Mouse (Mus musculus) MEL (cell line): Measurements from ENCODE around the gene Bcl2l1. TPM values are rescaled to one million over a fixed set of nuclear protein-coding genes. Genes with fewer than 3 reads are reported as not detected.
A peak's percentile ranks its signal among the peaks of the same experiment; 100 is the strongest.

ENCODE experiments used
- DNase-seq: peaks from one replicate; pipeline ENCODE4 v3.0.0; 2011; ENCODE audit warnings: low read depth, low spot score
- H3K27ac ChIP-seq: 2 replicates; pipeline ENCODE4 v1.5.1; 2012; ENCODE audit warnings: low read depth, mild to moderate bottlenecking, control low read depth, low read length, moderate library complexity; ENCODE audit not compliant: control insufficient read depth
- H3K27me3 ChIP-seq, 2 experiments: fragments of 150-350 bp in 1 of 2; sonication (generic) in 1 of 2; 2 replicates each; pipeline ENCODE4 v1.6.1; 2012; ENCODE audit warnings: low read length in 2 of 2, mild to moderate bottlenecking in 2 of 2, improper control_type of control experiment in 1 of 2, moderate library complexity in 1 of 2; ENCODE audit not compliant: insufficient read depth in 2 of 2, control insufficient read depth in 1 of 2
- H3K36me3 ChIP-seq, 2 experiments: 2 replicates each; pipeline ENCODE4 v1.6.1; 2012 to 2014; ENCODE audit warnings: low read length in 2 of 2, improper control_type of control experiment in 1 of 2, inconsistent platforms in 1 of 2, mild to moderate bottlenecking in 1 of 2; ENCODE audit not compliant: insufficient read depth in 2 of 2, control insufficient read depth in 1 of 2
- H3K4me1 ChIP-seq, 2 experiments: fragments of 150-350 bp in 1 of 2; sonication (generic) in 1 of 2; 2 replicates each; pipeline ENCODE4 v1.6.1; 2012; ENCODE audit warnings: low read length in 2 of 2, improper control_type of control experiment in 1 of 2, mild to moderate bottlenecking in 1 of 2; ENCODE audit not compliant: insufficient read depth in 2 of 2, control insufficient read depth in 1 of 2
- H3K4me3 ChIP-seq, 2 experiments: fragments of 150-350 bp in 1 of 2; sonication (generic) in 1 of 2; 2 replicates each; pipeline ENCODE4 v1.5.1; 2012; ENCODE audit warnings: low read depth in 2 of 2, low read length in 2 of 2, mild to moderate bottlenecking in 2 of 2, moderate library complexity in 2 of 2, control low read depth in 1 of 2, improper control_type of control experiment in 1 of 2; ENCODE audit not compliant: control insufficient read depth in 1 of 2, insufficient read depth in 1 of 2
- H3K79me2 ChIP-seq: 2 replicates; pipeline ENCODE4 v1.6.1; 2012; ENCODE audit warnings: mild to moderate bottlenecking, low read length, moderate library complexity; ENCODE audit not compliant: control insufficient read depth, poor library complexity, insufficient read depth
- H3K9ac ChIP-seq: 2 replicates; pipeline ENCODE4 v1.6.1; 2012; ENCODE audit warnings: low read depth, mild to moderate bottlenecking, control low read depth, low read length, moderate library complexity; ENCODE audit not compliant: control insufficient read depth, poor library complexity, severe bottlenecking
- H3K9me3 ChIP-seq: fragments of 150-350 bp; sonication (generic); replicated peaks from 2 replicates; pipeline ENCODE4 v1.6.1; 2012; ENCODE audit warnings: mild to moderate bottlenecking, low read length, improper control_type of control experiment, moderate library complexity; ENCODE audit not compliant: insufficient read depth
- BHLHE40 ChIP-seq: IDR thresholded peaks from 2 replicates; pipeline ENCODE4 v1.6.1; 2012; ENCODE audit warnings: low read depth, mild to moderate bottlenecking, inconsistent platforms, low read length, improper control_type of control experiment, borderline replicate concordance
- CTCF ChIP-seq, 3 experiments: IDR thresholded peaks in 2 of 3; conservative IDR thresholded peaks in 1 of 3; 2 replicates each; pipeline ENCODE4 v1.5.1; 2011 to 2012; ENCODE audit warnings: low read length in 3 of 3, low read depth in 2 of 3, mild to moderate bottlenecking in 2 of 3, improper control_type of control experiment in 1 of 3, inconsistent platforms in 1 of 3, mixed read lengths in 1 of 3, moderate library complexity in 1 of 3; ENCODE audit not compliant: control insufficient read depth in 1 of 3, insufficient read depth in 1 of 3, poor library complexity in 1 of 3, severe bottlenecking in 1 of 3
- E2F4 ChIP-seq: IDR thresholded peaks from 2 replicates; pipeline ENCODE4 v1.6.1; 2011; ENCODE audit warnings: low read depth, low read length, improper control_type of control experiment, borderline replicate concordance
- ELF1 ChIP-seq: IDR thresholded peaks from 2 replicates; pipeline ENCODE4 v1.6.1; 2014; ENCODE audit warnings: low read depth, mild to moderate bottlenecking, inconsistent platforms, low read length, improper control_type of control experiment, moderate library complexity
- GATA1 ChIP-seq: IDR thresholded peaks from 2 replicates; pipeline ENCODE4 v1.6.1; 2011; ENCODE audit warnings: low read depth, low read length, improper control_type of control experiment
- KAT2A ChIP-seq: conservative IDR thresholded peaks from 2 replicates; pipeline ENCODE4 v1.6.1; 2012; ENCODE audit warnings: low read depth, low read length, improper control_type of control experiment, inconsistent platforms
- MAFK ChIP-seq: IDR thresholded peaks from 2 replicates; pipeline ENCODE4 v1.6.1; 2011; ENCODE audit warnings: low read depth, mild to moderate bottlenecking, low read length, improper control_type of control experiment, borderline replicate concordance
- MAX ChIP-seq: IDR thresholded peaks from 2 replicates; pipeline ENCODE4 v1.6.1; 2011; ENCODE audit warnings: low read length, improper control_type of control experiment
- MXI1 ChIP-seq: IDR thresholded peaks from 2 replicates; pipeline ENCODE4 v1.6.1; 2011; ENCODE audit warnings: mild to moderate bottlenecking, low read depth, low read length, improper control_type of control experiment
- MYB ChIP-seq: IDR thresholded peaks from 2 replicates; pipeline ENCODE4 v1.6.1; 2011; ENCODE audit warnings: mild to moderate bottlenecking, low read depth, low read length, improper control_type of control experiment
- MYC ChIP-seq: IDR thresholded peaks from 2 replicates; pipeline ENCODE4 v1.6.1; 2011; ENCODE audit warnings: low read depth, mild to moderate bottlenecking, low read length, improper control_type of control experiment, moderate library complexity
- NELFE ChIP-seq: IDR thresholded peaks from 2 replicates; pipeline ENCODE4 v1.6.1; 2011; ENCODE audit warnings: low read depth, low read length, improper control_type of control experiment
- NRF1 ChIP-seq: IDR thresholded peaks from 2 replicates; pipeline ENCODE4 v1.6.1; 2014; ENCODE audit warnings: low read depth, mild to moderate bottlenecking, inconsistent platforms, low read length, improper control_type of control experiment, moderate library complexity; ENCODE audit not compliant: poor library complexity, insufficient read depth, severe bottlenecking
- POLR2A ChIP-seq, 2 experiments: IDR thresholded peaks; 2 replicates each; pipeline ENCODE4 v1.6.1; 2011 to 2012; ENCODE audit warnings: low read length in 2 of 2, mild to moderate bottlenecking in 2 of 2, control low read depth in 1 of 2, improper control_type of control experiment in 1 of 2, low read depth in 1 of 2, moderate library complexity in 1 of 2; ENCODE audit not compliant: control insufficient read depth in 1 of 2, insufficient read depth in 1 of 2, poor library complexity in 1 of 2
- POLR2AphosphoS5 ChIP-seq: IDR thresholded peaks from 2 replicates; pipeline ENCODE4 v1.6.1; 2012; ENCODE audit warnings: low read depth, borderline replicate concordance, mild to moderate bottlenecking, inconsistent platforms, low read length, moderate library complexity, mixed read lengths
- RAD21 ChIP-seq: IDR thresholded peaks from 2 replicates; pipeline ENCODE4 v1.6.1; 2011; ENCODE audit warnings: mild to moderate bottlenecking, low read depth, low read length, improper control_type of control experiment
- RCOR1 ChIP-seq: IDR thresholded peaks from 2 replicates; pipeline ENCODE4 v1.6.1; 2012; ENCODE audit warnings: low read depth, mild to moderate bottlenecking, inconsistent platforms, low read length, improper control_type of control experiment
- SMC3 ChIP-seq: IDR thresholded peaks from 2 replicates; pipeline ENCODE4 v1.6.1; 2011; ENCODE audit warnings: low read depth, low read length, improper control_type of control experiment
- TAL1 ChIP-seq: IDR thresholded peaks from 2 replicates; pipeline ENCODE4 v1.6.1; 2012; ENCODE audit warnings: mild to moderate bottlenecking, inconsistent platforms, low read length, moderate library complexity, mixed read lengths
- TCF12 ChIP-seq: IDR thresholded peaks from 2 replicates; pipeline ENCODE4 v1.6.1; 2014; ENCODE audit warnings: low read depth, mild to moderate bottlenecking, inconsistent platforms, low read length, improper control_type of control experiment, moderate library complexity
- UBTF ChIP-seq: IDR thresholded peaks from 2 replicates; pipeline ENCODE4 v1.6.1; 2012; ENCODE audit warnings: low read depth, mild to moderate bottlenecking, inconsistent platforms, low read length, improper control_type of control experiment, moderate library complexity, borderline replicate concordance; ENCODE audit not compliant: insufficient read depth
- USF2 ChIP-seq, 2 experiments: IDR thresholded peaks; 2 replicates each; pipeline ENCODE4 v1.6.1; 2011 to 2012; ENCODE audit warnings: improper control_type of control experiment in 2 of 2, low read length in 2 of 2, borderline replicate concordance in 1 of 2, inconsistent platforms in 1 of 2, low read depth in 1 of 2, mild to moderate bottlenecking in 1 of 2; ENCODE audit not compliant: insufficient read depth in 1 of 2
- ZC3H11A ChIP-seq: IDR thresholded peaks from 2 replicates; pipeline ENCODE4 v1.6.1; 2012; ENCODE audit warnings: low read depth, mild to moderate bottlenecking, inconsistent platforms, low read length, improper control_type of control experiment
- polyA plus RNA-seq, 2 experiments: library from polyadenylated mRNA; stranded (reverse) in 1 of 2; unstranded in 1 of 2; fragments of >175 nt in 1 of 2; fragments of >200 nt in 1 of 2; gene quantifications; 2 replicates each; pipeline versions ENCODE4 v1.2.1 to v1.2.4; 2012; ENCODE audit warnings: low replicate concordance in 2 of 2, low read depth in 1 of 2; ENCODE audit not compliant: insufficient read length in 2 of 2, insufficient read depth in 1 of 2, missing spikeins in 1 of 2
- total RNA-seq: library from RNA; depleted of rRNA; stranded (reverse); fragments of 300-350 nt; gene quantifications from 2 replicates; pipeline ENCODE4 v1.2.3, GENCODE M21; 2012

The Bcl2l1 gene
- total and polyA plus RNA-seq, 3 experiments: 6.5 to 23.9 TPM; not detected in 1

DNA sequence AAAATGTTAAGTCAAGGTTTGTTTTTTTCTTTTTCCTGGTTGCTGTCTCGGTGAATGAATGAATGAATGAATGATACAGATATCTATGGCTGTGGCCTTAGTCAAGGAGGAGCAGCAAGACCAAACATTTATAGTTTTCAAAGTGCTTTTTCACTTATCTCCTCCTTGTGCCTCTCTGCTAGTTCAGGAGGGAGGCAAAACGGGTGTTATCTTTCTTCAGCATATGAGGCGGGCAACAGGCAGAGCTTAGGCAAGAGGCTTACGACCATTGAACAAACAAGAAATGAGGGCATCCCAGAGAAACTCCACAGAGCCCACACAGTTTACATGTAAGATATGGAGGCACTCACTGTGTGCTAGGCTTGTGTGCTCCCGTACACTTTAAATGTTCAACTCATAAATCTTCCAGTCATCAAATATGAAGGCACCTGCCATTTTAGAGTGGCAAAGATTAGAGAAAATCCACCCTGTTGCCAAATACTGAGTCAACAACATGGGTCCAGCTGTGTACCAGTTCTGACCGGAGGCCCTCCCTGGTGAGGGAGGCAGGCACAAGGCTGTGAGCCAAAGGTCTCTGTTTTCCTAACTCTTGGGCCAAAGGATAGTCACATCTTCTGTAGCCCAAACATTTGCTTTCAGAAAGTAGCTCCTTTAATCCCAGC is 17.2 kb downstream of the Bcl2l1 start (continued):
- TF ChIP-seq KAT2A: no peak
- TF ChIP-seq UBTF: no peak
- TF ChIP-seq NELFE: no peak
- TF ChIP-seq MXI1: 0 out of 2 replicates have a peak, but pooled peaks have one; percentile 34
- no peak for TF ChIP-seq ZC3H11A
- no peak for TF ChIP-seq MAFK
- no peak for TF ChIP-seq NRF1
- no peak for TF ChIP-seq ELF1
- TF ChIP-seq, all 39 proteins: peak for 14

DNA sequence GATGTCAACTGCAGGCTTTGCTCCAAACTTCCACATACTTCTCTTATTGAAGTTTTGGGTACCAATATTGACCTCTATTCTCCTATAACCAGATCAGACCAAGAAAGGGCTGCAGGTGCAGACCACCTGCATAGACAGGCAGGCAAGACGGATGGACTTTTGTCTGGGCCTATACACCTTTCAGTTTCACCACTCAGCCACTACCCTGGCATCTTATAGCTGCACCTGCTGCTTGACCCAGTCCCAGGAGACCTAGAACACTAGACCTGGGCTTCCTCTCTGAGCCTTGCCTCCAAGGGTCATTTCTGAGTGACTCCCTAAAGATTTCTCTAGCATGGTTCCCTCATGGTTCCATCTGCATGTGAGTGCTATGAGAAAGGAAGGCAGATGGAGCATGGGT is 18.3 kb downstream of the Bcl2l1 start:
- H3K27me3 ChIP-seq: no peaks in the 10 kb centered on the region
- no peak for TF ChIP-seq MAX
- no peak for TF ChIP-seq CTCF (IDR thresholded peaks at IDR 0.05 in 2 of 3, conservative IDR thresholded peaks at IDR 0.05 in 1 of 3; ENCODE audit: control insufficient read depth in 1 of 3, insufficient read depth in 1 of 3, low read depth in 2 of 3, low read length in 3 of 3, poor library complexity in 1 of 3, severe bottlenecking in 1 of 3)
- TF ChIP-seq USF2 (IDR thresholded peaks at IDR 0.05; ENCODE audit: borderline replicate concordance in 1 of 2, insufficient read depth in 1 of 2, low read depth in 1 of 2, low read length in 2 of 2): no peak
- no peak for TF ChIP-seq BHLHE40
- TF ChIP-seq TCF12: no peak
- no peak for TF ChIP-seq KAT2A
- no peak for TF ChIP-seq GATA1
- TF ChIP-seq ZC3H11A: no peak
- no peak for TF ChIP-seq TAL1
- TF ChIP-seq MYB: no peak
- no peak for TF ChIP-seq E2F4
- no peak for TF ChIP-seq MYC
- no peak for TF ChIP-seq POLR2AphosphoS5
- no peak for TF ChIP-seq RCOR1
- no peak for TF ChIP-seq SMC3
- no peak for TF ChIP-seq POLR2A (IDR thresholded peaks at IDR 0.05; ENCODE audit: control insufficient read depth in 1 of 2, insufficient read depth in 1 of 2, low read depth in 1 of 2, low read length in 2 of 2, poor library complexity in 1 of 2)
- no peak for TF ChIP-seq RAD21
- no peak for TF ChIP-seq MXI1
- TF ChIP-seq, all 39 proteins: peak for 0
- Histone ChIP-seq H3K4me3 (no peak overlapping the region), H3K79me2 (no peaks in the 10 kb centered on the region), H3K4me1 (peaks cover 24 to 53% of the 10 kb centered on the region in 2 experiments), H3K9ac (no peak overlapping the region), H3K9me3 (no peaks in the 10 kb centered on the region), H3K27ac (no peak overlapping the region), H3K36me3 (peaks cover 0 to 48% of the 10 kb centered on the region in 2 experiments; a peak in 2 of 4 replicates)
- no peak for DNase-seq
